Mouse (Mus musculus): ENCODE results near the gene Cdc42bpa. TPM values are rescaled to one million over a fixed set of nuclear protein-coding genes. Genes with fewer than 3 reads are reported as not detected.
"Not testable (repeated sequence)": the region's sequence is repeated elsewhere in the genome, so short reads cannot be mapped to it uniquely, and the experiment has no call there.

Cdc42bpa gene
- polyA plus RNA-seq, 1 experiment from 2014 or later = 30.3 TPM

GRCm38 (mm10) chr1:180008057-180008456, 47.8 kb downstream of the Cdc42bpa start:
- H3K36me3 ChIP-seq (ENCODE audit: control insufficient read depth, insufficient read depth, low read length) = no peaks in the 10 kb centered on the region
- no peak for ATAC-seq
- H3K4me3 ChIP-seq (ENCODE audit: low read depth, low read length) = no peak overlapping the region
- H3K9ac ChIP-seq (ENCODE audit: low read depth, low read length) = no peak overlapping the region
- no peak overlapping the region for H3K27ac ChIP-seq (ENCODE audit: low read length)
- H3K4me1 ChIP-seq (ENCODE audit: control insufficient read depth, insufficient read depth, low read length) = no peaks in the 10 kb centered on the region
- no peaks in the 10 kb centered on the region for H3K9me3 ChIP-seq (replicated peaks; ENCODE audit: control insufficient read depth, low read length, poor library complexity, severe bottlenecking)
- H3K4me2 ChIP-seq (ENCODE audit: low read length) = no peak overlapping the region
- H3K27me3 ChIP-seq (ENCODE audit: control insufficient read depth, insufficient read depth, low read depth, low read length) = no peaks in the 10 kb centered on the region

GRCm38 (mm10) chr1:180013479-180013878, 53.2 kb downstream of the Cdc42bpa start:
- Histone ChIP-seq H3K4me1 (ENCODE audit: control insufficient read depth, insufficient read depth, low read length) (no peaks in the 10 kb centered on the region), H3K4me3 (ENCODE audit: low read depth, low read length) (no peak overlapping the region), H3K9me3 (replicated peaks; ENCODE audit: control insufficient read depth, low read length, poor library complexity, severe bottlenecking) (no peaks in the 10 kb centered on the region), H3K4me2 (ENCODE audit: low read length) (no peak overlapping the region), H3K9ac (ENCODE audit: low read depth, low read length) (no peak overlapping the region), H3K27ac (ENCODE audit: low read length) (no peak overlapping the region), H3K27me3 (ENCODE audit: control insufficient read depth, insufficient read depth, low read depth, low read length) (no peaks in the 10 kb centered on the region), H3K36me3 (ENCODE audit: control insufficient read depth, insufficient read depth, low read length) (no peaks in the 10 kb centered on the region)
- ATAC-seq = no peak
- WGBS = 91% methylated on average over 4 of the region's 4 CpGs

- no peaks in the 10 kb centered on the region for H3K27me3 ChIP-seq (ENCODE audit: control insufficient read depth, insufficient read depth, low read depth, low read length)
- H3K9me3 ChIP-seq (replicated peaks; ENCODE audit: control insufficient read depth, low read length, poor library complexity, severe bottlenecking) = no peaks in the 10 kb centered on the region
- ATAC-seq = no peak
- no peaks in the 10 kb centered on the region for H3K36me3 ChIP-seq (ENCODE audit: control insufficient read depth, insufficient read depth, low read length)
- no peaks in the 10 kb centered on the region for H3K4me1 ChIP-seq (ENCODE audit: control insufficient read depth, insufficient read depth, low read length)
- H3K9ac ChIP-seq (ENCODE audit: low read depth, low read length) = no peak overlapping the region
- 88% methylated on average over 2 of the region's 2 CpGs for WGBS
- no peak overlapping the region for H3K27ac ChIP-seq (ENCODE audit: low read length)
- H3K4me2 ChIP-seq (ENCODE audit: low read length) = no peak overlapping the region
- no peak overlapping the region for H3K4me3 ChIP-seq (ENCODE audit: low read depth, low read length)
Observed at GRCm38 (mm10) chr1:180018218-180018617, 57.9 kb downstream of the Cdc42bpa start.

GRCm38 (mm10) chr1:180021463-180022296, 61.4 kb downstream of the Cdc42bpa start:
- H3K36me3 ChIP-seq (ENCODE audit: control insufficient read depth, insufficient read depth, low read length) = no peaks in the 10 kb centered on the region
- 71% methylated on average over 11 of the region's 11 CpGs for WGBS

GRCm38 (mm10) chr1:180023512-180023911, 63.2 kb downstream of the Cdc42bpa start:
- ATAC-seq = no peak
- Histone ChIP-seq H3K36me3 (ENCODE audit: control insufficient read depth, insufficient read depth, low read length) (no peaks in the 10 kb centered on the region), H3K4me2 (ENCODE audit: low read length) (no peak overlapping the region), H3K27me3 (ENCODE audit: control insufficient read depth, insufficient read depth, low read depth, low read length) (no peaks in the 10 kb centered on the region), H3K9ac (ENCODE audit: low read depth, low read length) (no peak overlapping the region), H3K9me3 (replicated peaks; ENCODE audit: control insufficient read depth, low read length, poor library complexity, severe bottlenecking) (no peaks in the 10 kb centered on the region), H3K4me3 (ENCODE audit: low read depth, low read length) (no peak overlapping the region), H3K27ac (ENCODE audit: low read length) (no peak overlapping the region), H3K4me1 (ENCODE audit: control insufficient read depth, insufficient read depth, low read length) (no peaks in the 10 kb centered on the region)
- WGBS = 68% methylated on average over 5 of the region's 5 CpGs

More at GRCm38 (mm10) chr1:180021463-180022296, 61.4 kb downstream of the Cdc42bpa start:
- Histone ChIP-seq H3K27me3 (ENCODE audit: control insufficient read depth, insufficient read depth, low read depth, low read length) (no peaks in the 10 kb centered on the region), H3K4me2 (ENCODE audit: low read length) (no peak overlapping the region), H3K4me1 (ENCODE audit: control insufficient read depth, insufficient read depth, low read length) (no peaks in the 10 kb centered on the region), H3K9ac (ENCODE audit: low read depth, low read length) (no peak overlapping the region), H3K4me3 (ENCODE audit: low read depth, low read length) (no peak overlapping the region), H3K27ac (ENCODE audit: low read length) (no peak overlapping the region), H3K9me3 (replicated peaks; ENCODE audit: control insufficient read depth, low read length, poor library complexity, severe bottlenecking) (no peaks in the 10 kb centered on the region)
- ATAC-seq = no peak

DNA sequence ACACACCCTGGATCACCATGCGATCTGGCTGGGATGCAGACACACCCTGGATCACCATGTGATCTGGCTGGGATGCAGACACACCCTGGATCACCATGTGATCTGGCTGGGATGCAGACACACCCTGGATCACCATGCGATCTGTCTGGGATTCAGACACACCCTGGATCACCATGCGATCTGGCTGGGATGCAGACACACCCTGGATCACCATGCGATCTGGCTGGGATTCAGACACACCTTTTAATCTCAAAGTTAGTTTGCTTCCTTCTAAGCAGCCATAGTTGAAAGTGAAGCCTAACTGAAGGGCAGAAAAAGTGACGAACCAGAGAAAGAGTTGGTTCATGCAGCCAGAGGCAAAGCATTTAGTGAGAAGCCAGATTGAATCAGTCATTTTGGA, 69.6 kb downstream of the Cdc42bpa start:
- H3K4me1 ChIP-seq (ENCODE audit: control insufficient read depth, insufficient read depth, low read length); H3K27ac ChIP-seq (ENCODE audit: low read length); H3K27me3 ChIP-seq (ENCODE audit: control insufficient read depth, insufficient read depth, low read depth, low read length); H3K4me2 ChIP-seq (ENCODE audit: low read length); ATAC-seq; H3K9ac ChIP-seq (ENCODE audit: low read depth, low read length); H3K4me3 ChIP-seq (ENCODE audit: low read depth, low read length); H3K9me3 ChIP-seq (replicated peaks; ENCODE audit: control insufficient read depth, low read length, poor library complexity, severe bottlenecking); H3K36me3 ChIP-seq (ENCODE audit: control insufficient read depth, insufficient read depth, low read length): not testable (repeated sequence)
- 95% methylated on average over 5 of the region's 5 CpGs for WGBS

DNA sequence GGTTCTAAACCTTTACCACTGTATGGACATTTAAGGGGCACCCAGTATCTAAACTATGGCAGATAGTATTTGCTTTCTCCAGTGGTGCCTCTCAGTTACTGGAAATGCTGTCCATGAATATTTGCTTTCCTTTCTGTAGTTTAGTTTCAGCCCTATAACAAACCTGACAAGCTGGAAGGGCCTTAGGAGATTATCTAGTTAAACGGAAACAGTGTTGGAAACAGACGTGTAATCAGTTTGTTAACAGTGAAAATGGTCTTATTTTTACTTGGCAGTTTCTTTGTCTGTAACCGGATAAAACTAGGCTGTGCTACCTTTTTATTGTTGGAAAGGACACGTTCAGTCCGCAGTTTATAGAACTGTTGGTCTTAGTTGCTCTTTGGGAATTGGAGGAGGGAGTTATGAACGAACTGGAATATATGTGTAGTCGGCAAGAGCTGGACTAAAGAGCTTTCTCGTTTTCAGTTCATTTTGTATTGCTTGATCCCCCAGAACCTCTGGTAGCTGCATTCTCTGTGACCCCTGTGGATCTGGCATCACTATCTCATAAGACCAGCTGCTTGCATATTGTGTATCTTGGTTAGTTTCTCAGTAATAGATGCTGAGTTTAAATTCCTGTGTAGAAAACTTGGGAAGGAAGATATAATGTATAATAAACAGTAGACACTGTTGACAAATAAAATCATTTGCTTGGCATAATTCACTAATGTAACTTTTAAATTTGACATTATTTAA, 70.5 kb downstream of the Cdc42bpa start:
- 79% methylated on average over 8 of the region's 8 CpGs for WGBS
- Histone ChIP-seq H3K9me3 (replicated peaks; ENCODE audit: control insufficient read depth, low read length, poor library complexity, severe bottlenecking) (no peaks in the 10 kb centered on the region), H3K4me1 (ENCODE audit: control insufficient read depth, insufficient read depth, low read length) (no peaks in the 10 kb centered on the region), H3K36me3 (ENCODE audit: control insufficient read depth, insufficient read depth, low read length) (no peaks in the 10 kb centered on the region), H3K9ac (ENCODE audit: low read depth, low read length) (no peak overlapping the region), H3K4me3 (ENCODE audit: low read depth, low read length) (no peak overlapping the region), H3K4me2 (ENCODE audit: low read length) (no peak overlapping the region), H3K27ac (ENCODE audit: low read length) (no peak overlapping the region), H3K27me3 (ENCODE audit: control insufficient read depth, insufficient read depth, low read depth, low read length) (no peaks in the 10 kb centered on the region)
- no peak for ATAC-seq

DNA sequence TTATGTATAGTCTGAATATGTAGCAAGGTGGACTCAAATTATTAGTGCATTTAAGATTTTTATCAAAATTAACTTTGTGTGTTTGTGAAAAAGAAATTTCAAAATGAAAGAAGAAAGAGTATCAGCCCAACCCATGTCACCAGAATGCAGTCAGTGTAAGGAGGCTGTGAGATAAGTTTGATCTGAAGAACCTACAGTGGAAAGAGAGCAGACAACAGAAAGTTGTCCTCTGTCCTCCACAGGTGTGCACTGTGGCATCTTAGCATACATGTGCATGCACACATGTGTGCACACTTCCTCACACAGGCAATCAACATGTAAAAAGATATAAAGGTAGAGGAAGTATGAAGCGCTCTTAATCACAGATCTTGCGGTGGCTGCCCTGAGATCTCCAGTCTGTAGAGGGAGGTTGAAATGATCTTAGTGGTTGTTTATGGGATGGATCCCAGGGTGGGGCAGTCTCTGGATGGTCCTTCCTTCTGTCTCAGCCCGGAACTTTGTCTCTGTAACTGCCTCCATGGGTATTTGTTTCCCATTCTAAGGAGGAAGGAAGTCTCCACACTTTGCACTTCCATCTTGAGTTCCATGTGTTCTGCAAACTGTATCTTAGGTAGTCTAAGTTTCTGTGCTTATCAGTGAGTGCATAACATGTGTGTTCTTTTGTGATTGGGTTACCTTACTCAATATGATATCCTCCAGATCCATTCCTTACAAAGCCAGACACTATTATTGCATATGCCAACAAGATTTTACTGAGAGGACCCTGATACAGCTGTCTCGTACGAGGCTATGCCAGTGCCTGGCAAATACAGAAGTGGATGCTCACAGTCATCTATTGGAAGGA, 71.7 kb downstream of the Cdc42bpa start:
- 94% methylated on average over 5 of the region's 5 CpGs for WGBS
- no peak overlapping the region for H3K4me3 ChIP-seq (ENCODE audit: low read depth, low read length)
- no peaks in the 10 kb centered on the region for H3K27me3 ChIP-seq (ENCODE audit: control insufficient read depth, insufficient read depth, low read depth, low read length)
- no peaks in the 10 kb centered on the region for H3K36me3 ChIP-seq (ENCODE audit: control insufficient read depth, insufficient read depth, low read length)
- H3K4me1 ChIP-seq (ENCODE audit: control insufficient read depth, insufficient read depth, low read length) = no peaks in the 10 kb centered on the region
- H3K9ac ChIP-seq (ENCODE audit: low read depth, low read length) = no peak overlapping the region
- no peaks in the 10 kb centered on the region for H3K9me3 ChIP-seq (replicated peaks; ENCODE audit: control insufficient read depth, low read length, poor library complexity, severe bottlenecking)
- no peak overlapping the region for H3K27ac ChIP-seq (ENCODE audit: low read length)
- no peak for ATAC-seq
- no peak overlapping the region for H3K4me2 ChIP-seq (ENCODE audit: low read length)
